Mouse (Mus musculus) inflammation-experienced regulatory T-cells, adult 6 months (primary cell): ENCODE results near the gene Nmrk1. TPM values are rescaled to one million over a fixed set of nuclear protein-coding genes. Genes with fewer than 3 reads are reported as not detected.

Experiments
- ATAC-seq: one replicate; pipeline ENCODE4 v1.8.0; 2017
- polyA plus RNA-seq, 3 experiments: library from polyadenylated mRNA; unstranded; fragments of 100-300 nt; shearing (Covaris generic); gene quantifications; one replicate each; pipeline ENCODE4 v1.2.1; 2017

Gene Nmrk1
- polyA plus RNA-seq, 3 experiments from 2014 or later, result 6.7 to 16.1 (median 8.9) TPM

DNA sequence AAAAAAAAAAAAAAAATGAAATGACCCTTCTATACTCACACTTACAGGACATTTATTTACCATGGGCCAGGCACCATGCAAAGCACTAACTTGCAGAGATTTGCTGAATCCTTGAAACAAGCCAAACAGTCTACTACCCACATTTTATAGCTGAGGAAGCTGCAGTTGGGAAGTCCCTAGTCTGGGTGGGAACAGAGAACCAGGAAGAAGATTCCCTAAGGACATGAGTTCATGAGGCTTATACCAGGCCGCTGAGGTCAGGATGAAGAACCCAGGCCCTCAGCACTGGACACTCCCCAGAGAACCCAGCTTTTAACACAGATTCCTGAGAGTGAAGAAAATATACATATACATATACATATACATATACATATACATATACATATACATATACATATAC lies 14.2 kb upstream of the Nmrk1 start:
- no peak for ATAC-seq

- ATAC-seq, result peak; percentile 86
These were observed 12.7 kb upstream of the Nmrk1 start for GRCm38 (mm10) chr19:18619060-18619459.

DNA sequence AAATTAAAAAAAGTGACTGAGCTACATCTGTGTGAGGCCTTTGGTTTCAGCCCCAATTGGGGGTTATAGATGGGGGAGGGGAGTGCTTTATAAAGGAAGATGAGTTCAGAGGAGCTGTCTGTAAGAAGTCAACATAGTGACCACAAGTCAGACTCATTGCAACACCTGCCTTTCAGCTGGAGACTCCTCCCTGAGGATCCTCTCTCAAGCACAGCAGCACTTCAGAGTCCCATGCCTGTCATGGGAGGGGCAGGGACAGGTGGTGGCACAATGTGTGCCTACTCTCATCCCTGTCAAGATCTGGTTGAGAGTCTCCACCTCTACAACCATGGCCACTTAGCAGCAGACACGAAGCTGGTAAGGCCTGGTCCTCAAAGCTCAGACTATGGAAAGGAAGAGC lies 12.1 kb upstream of the Nmrk1 start:
- peak; percentile 27 for ATAC-seq

- ATAC-seq, result no peak
These were observed 7.9 kb upstream of the Nmrk1 start for GRCm38 (mm10) chr19:18623894-18624293.

GRCm38 (mm10) chr19:18629589-18629988 lies 2.2 kb upstream of the Nmrk1 start:
- ATAC-seq, result no peak

- ATAC-seq, result no peak
These were observed 1.3 kb upstream of the Nmrk1 start for GRCm38 (mm10) chr19:18630221-18631119.

GRCm38 (mm10) chr19:18631161-18631643 lies 548 bp upstream of the Nmrk1 start:
- ATAC-seq, result peak; percentile 40

- no peak for ATAC-seq
These were observed 758 bp downstream of the Nmrk1 start for GRCm38 (mm10) chr19:18632231-18633185.

DNA sequence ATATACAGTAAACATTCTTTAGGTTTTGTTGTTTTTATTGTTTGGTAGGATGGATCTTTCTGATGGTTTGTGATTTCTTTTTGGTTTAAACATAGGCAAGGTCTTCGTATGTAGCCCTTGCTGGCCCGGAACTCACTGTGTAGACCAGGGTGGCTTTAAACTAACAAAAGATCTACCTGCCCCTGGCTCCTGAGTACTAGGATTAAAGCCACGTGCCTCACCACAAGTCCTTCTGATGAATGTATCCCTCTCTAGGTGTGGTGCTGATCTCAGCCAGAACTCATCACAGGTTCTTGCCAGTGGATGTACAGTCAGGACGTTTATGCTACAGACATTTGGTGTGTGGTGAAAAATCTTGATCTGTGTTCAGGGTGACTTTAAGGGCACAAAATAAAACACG lies 6.2 kb downstream of the Nmrk1 start:
- no peak for ATAC-seq

- no peak for ATAC-seq
These were observed 7.2 kb downstream of the Nmrk1 start for GRCm38 (mm10) chr19:18638949-18639348.

GRCm38 (mm10) chr19:18639552-18639951 lies 7.8 kb downstream of the Nmrk1 start:
- ATAC-seq, result peak; percentile 60

- ATAC-seq, result no peak
These were observed 9.3 kb downstream of the Nmrk1 start for GRCm38 (mm10) chr19:18641001-18641400.

DNA sequence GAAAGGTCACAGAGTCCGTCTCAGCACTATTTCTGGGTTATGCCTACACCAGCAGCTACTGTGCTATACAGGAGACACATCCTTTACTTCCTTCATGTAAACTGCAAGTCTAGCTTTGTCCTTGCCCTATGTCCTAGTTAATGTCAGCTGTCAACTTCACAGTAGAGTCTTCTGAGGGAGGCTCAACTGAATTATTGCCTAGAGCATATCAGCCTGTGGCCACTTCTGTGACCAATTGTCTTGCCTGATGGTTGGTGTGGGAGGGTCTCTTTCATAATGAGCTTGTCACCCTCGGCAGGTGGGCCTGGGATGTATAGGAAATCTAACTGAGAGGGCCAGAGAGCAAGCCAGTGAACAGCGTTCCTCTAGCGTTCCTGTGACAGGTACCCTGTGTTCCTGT lies 11.7 kb downstream of the Nmrk1 start:
- ATAC-seq, result no peak

DNA sequence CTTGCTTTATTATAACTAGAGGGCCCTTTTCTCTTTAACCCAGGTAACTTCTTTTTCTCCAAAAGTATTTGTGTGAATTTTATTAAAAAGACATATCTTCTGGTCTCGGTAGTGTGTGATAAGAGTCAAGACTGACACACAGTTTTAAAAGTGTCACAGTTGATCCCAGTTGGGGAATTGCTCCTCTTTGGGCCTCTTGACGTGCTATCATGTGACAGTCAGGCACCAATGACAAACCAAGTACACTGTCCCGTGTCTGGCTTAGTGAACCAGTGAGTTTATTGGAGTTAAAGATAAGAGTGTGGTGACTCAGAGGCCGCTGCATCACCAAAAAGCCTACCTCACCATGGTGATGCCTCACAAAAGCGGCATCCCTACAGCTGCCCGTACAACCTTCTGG lies 12.3 kb downstream of the Nmrk1 start:
- no peak for ATAC-seq

DNA sequence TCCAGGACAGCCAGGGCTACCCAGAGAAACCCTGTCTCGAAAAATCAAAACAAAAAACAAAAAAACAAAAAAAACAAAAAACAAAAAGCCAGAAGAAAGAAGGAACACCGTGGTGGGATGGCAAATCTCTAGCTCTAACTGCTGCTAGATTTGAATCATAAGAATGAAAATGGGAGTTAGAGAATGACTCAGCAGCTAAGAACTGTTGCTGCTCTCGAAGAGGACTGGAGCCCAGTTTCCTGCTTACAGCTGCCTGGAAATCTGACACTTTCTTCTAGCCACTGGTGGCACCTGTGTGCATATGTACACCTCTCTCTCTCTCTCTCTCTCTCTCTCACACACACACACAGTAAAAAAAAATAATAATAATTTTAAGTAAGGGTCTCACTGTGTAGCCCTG lies 14.6 kb downstream of the Nmrk1 start:
- ATAC-seq, result peak; percentile 64

- peak; percentile 58 for ATAC-seq
These were observed 15.2 kb downstream of the Nmrk1 start for GRCm38 (mm10) chr19:18646853-18647420.

DNA sequence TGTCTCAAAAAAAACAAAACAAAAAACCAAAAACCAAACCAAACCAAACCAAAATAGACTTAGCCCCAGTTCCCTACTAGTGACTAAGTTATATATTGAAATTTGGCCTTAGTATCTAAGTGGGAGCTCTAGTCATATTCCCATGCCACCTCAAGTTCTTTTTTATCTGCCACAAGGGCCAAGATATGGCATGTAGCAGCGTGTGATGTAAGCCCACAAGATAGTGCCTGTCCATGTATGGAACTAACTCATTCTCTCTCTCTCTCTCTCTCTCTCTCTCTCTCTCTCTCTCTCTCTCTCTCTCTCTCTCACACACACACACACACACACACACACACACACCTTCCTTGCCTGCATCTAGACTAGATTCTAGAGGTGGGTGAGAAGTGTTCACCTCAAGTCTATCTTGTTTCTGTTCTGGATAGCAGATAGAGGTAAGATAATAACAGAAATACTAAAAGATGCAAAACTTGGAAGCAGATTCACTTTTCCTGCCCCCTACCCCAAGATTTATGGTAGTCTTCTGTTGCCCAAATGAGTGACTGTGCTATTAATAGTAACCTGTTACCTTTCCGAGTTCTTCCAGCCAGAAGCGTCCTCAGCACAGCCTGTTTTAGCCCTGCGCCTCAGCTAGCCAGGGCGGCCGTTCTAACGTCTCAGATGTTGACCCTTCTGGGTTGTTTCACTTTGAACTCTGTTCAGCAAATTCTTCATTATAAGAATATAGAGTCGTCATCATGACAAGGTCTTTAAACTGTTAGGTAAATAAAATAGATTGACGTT lies 16.2 kb downstream of the Nmrk1 start:
- no peak for ATAC-seq

- ATAC-seq, result no peak
These were observed 16.8 kb downstream of the Nmrk1 start for GRCm38 (mm10) chr19:18648558-18648945.

DNA sequence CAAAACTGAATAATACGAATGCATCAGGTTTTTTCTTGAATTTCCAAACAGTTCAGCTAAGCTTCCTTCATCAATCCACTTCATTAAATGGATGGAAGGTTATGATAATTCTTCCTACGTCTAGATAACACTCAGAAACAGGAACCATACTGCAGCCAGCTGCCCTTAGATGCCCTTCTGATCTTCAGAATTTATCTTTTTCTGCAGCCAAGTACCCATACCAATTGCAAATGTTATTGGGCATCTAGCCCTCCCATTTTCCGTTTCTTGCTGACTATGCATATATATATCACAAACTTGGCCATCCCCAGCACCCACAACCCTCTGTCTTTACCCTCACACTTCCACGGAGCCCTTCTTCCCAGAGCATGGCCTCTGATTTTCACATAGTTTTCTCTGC lies 18.2 kb downstream of the Nmrk1 start:
- no peak for ATAC-seq

GRCm38 (mm10) chr19:18650473-18650872 lies 18.7 kb downstream of the Nmrk1 start:
- ATAC-seq, result no peak

DNA sequence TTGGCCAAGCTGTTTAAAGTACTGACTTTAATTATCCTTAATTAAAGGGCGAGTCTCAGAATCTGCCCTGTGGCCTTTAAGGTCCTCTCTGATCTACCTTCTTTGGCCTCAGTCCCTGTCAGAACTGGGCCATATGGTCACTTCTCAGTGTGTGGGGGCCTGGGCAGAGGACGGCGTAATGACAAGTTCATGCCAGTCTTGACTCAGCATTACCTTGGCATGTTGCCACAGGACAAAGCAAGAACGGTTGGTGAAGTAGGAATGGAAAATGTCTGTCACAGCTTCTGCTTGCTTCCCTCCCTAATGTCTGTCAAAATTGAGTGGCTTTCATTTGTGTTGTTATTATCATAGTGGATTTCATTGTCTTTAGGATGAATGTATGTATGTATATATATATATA lies 20.8 kb downstream of the Nmrk1 start:
- ATAC-seq, result no peak

DNA sequence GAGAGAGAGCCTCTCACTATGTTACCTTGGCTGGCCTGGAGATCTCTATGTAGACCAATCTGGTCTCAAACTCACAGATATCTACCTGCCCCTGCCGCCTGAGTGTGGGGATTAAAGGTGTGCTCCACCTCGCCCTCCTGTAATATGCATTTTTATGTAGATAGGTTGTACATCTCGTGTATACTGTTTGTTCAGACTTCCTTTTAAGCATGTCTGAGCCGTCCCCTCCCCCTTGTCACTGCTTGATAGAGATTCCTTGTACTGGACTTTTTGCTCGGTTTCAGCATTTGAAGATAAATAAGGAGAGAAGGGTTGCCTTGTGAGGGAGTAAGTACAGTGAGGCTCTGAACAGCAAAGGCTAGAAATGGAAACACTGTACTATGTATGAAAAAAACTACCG lies 21.3 kb downstream of the Nmrk1 start:
- ATAC-seq, result no peak
